Mouse (Mus musculus) small intestine, adult 2 months (tissue): Measurements from ENCODE around the gene Nup214.

Experiments used
- CTCF ChIP-seq: fragments of 200-500 bp; IDR thresholded peaks from 2 replicates; pipeline ENCODE4 v1.5.1; 2012; ENCODE audit warnings: low read depth, mild to moderate bottlenecking, control low read depth, inconsistent platforms, low read length, moderate library complexity, mixed read lengths; ENCODE audit not compliant: insufficient replicate concordance, insufficient read length; ENCODE audit errors: extremely low read depth
- POLR2A ChIP-seq: fragments of 200-500 bp; IDR thresholded peaks from 2 replicates; pipeline ENCODE4 v1.6.1; 2012; ENCODE audit warnings: low read depth, mild to moderate bottlenecking, control low read depth, inconsistent platforms, low read length, moderate library complexity

- TF ChIP-seq POLR2A (no peak), CTCF (no peak)
Measured at GRCm38 (mm10) chr2:32084872-32085199, 110.6 kb downstream of the Nup214 start.
